Mouse (Mus musculus) CD4-positive, CD25-positive, alpha-beta regulatory T cell, adult 4 months (primary cell): ENCODE measurements around the gene Plxnb2. TPM values are rescaled to one million over a fixed set of nuclear protein-coding genes. Genes with fewer than 3 reads are reported as not detected.

Source experiments
- ATAC-seq: one replicate; pipeline ENCODE4 v1.8.0; 2017
- polyA plus RNA-seq, 2 experiments: library from polyadenylated mRNA; unstranded; fragments of 100-300 nt; shearing (Covaris generic); gene quantifications; one replicate each; pipeline ENCODE4 v1.2.1; 2017

Plxnb2 gene
- polyA plus RNA-seq, 2 experiments from 2014 or later, result 0.85 to 2.8 TPM

- no peak for ATAC-seq
Measured at GRCm38 (mm10) chr15:89148496-89149270, 31.9 kb downstream of the Plxnb2 start.

GRCm38 (mm10) chr15:89147895-89148294 is 32.7 kb downstream of the Plxnb2 start:
- ATAC-seq, result no peak

GRCm38 (mm10) chr15:89147456-89147855 is 33.1 kb downstream of the Plxnb2 start:
- ATAC-seq, result no peak

GRCm38 (mm10) chr15:89147024-89147423 is 33.6 kb downstream of the Plxnb2 start:
- ATAC-seq, result peak; percentile 70

- ATAC-seq, result peak; percentile 47
Measured at GRCm38 (mm10) chr15:89146537-89146936, 34.1 kb downstream of the Plxnb2 start.

- ATAC-seq, result no peak
Measured at GRCm38 (mm10) chr15:89145813-89146350, 34.7 kb downstream of the Plxnb2 start.

- no peak for ATAC-seq
Measured at GRCm38 (mm10) chr15:89144965-89145364, 35.6 kb downstream of the Plxnb2 start.

- ATAC-seq, result no peak
Measured at GRCm38 (mm10) chr15:89143134-89143533, 37.5 kb downstream of the Plxnb2 start.

GRCm38 (mm10) chr15:89141905-89142304 is 38.7 kb downstream of the Plxnb2 start:
- ATAC-seq, result no peak

- no peak for ATAC-seq
Measured at GRCm38 (mm10) chr15:89141443-89141842, 39.1 kb downstream of the Plxnb2 start.

GRCm38 (mm10) chr15:89140659-89141252 is 39.8 kb downstream of the Plxnb2 start, which contains the start of gene Mapk12:
Gene Mapk12 (minus strand): TSS chr15:89140703.
- ATAC-seq, result peak; percentile 58

GRCm38 (mm10) chr15:89140048-89140658 is 40.4 kb downstream of the Plxnb2 start:
- ATAC-seq, result peak; percentile 66

GRCm38 (mm10) chr15:89138531-89138930 is 42.1 kb downstream of the Plxnb2 start:
- ATAC-seq, result no peak

- no peak for ATAC-seq
Measured at GRCm38 (mm10) chr15:89138046-89138405, 42.6 kb downstream of the Plxnb2 start.

GRCm38 (mm10) chr15:89137378-89138045 is 43.1 kb downstream of the Plxnb2 start:
- no peak for ATAC-seq

GRCm38 (mm10) chr15:89136461-89137155 is 44.0 kb downstream of the Plxnb2 start:
- no peak for ATAC-seq

GRCm38 (mm10) chr15:89131316-89131715 is 49.3 kb downstream of the Plxnb2 start:
- peak; percentile 74 for ATAC-seq

GRCm38 (mm10) chr15:89130245-89130644 is 50.3 kb downstream of the Plxnb2 start:
- no peak for ATAC-seq

- peak; percentile 83 for ATAC-seq
Measured at GRCm38 (mm10) chr15:89128382-89129350, 51.9 kb downstream of the Plxnb2 start, which contains the start of gene Hdac10. Gene Hdac10 (minus strand): TSS chr15:89128700.

- no peak for ATAC-seq
Measured at GRCm38 (mm10) chr15:89127364-89127940, 53.1 kb downstream of the Plxnb2 start.
